In genomic region chr11:51591168-51591567, GRCm38 (mm10) we compare ENCODE assay signal across 24 mouse cellular contexts. TPM values are rescaled to one million over a fixed set of nuclear protein-coding genes. Genes with fewer than 3 reads are reported as not detected.
A peak's percentile ranks its signal among the peaks of the same experiment; 100 is the strongest.
DNase-seq lines count a peak whose midpoint lies in the region; ATAC-seq and TF ChIP-seq lines count a peak whose summit lies in the region.
"Had no signal": no experiment of that assay in that cellular context is flagged by ENCODE, and none has a peak within 500 bp of the region (broad histone marks: within the 10 kb centered on the region; RNA-seq: fewer than 3 reads in every experiment).

No protein-coding gene starts in this region.

- H3K4me2 ChIP-seq in liver, embryonic 13.5 days, result no peak overlapping the region
- H3K4me2 ChIP-seq in liver, embryonic 11.5 days, result no peak overlapping the region
- H3K4me2 ChIP-seq in lung, postnatal 0 days (replicated peaks; ENCODE audit: low read depth, low read length), result no peak overlapping the region
- H3K4me2 ChIP-seq in liver, postnatal 0 days (ENCODE audit: low read depth, low read length), result no peak overlapping the region
- H3K4me2 ChIP-seq: embryonic facial prominence, embryonic 12.5 days; forebrain, embryonic 15.5 days; hindbrain, embryonic 14.5 days; lung, embryonic 15.5 days; neural tube, embryonic 15.5 days had no signal

- no peaks in the 10 kb centered on the region for H3K27me3 ChIP-seq in liver, embryonic 13.5 days
- no peaks in the 10 kb centered on the region for H3K27me3 ChIP-seq in liver, embryonic 11.5 days (replicated peaks; ENCODE audit: control insufficient read depth, insufficient read depth, low read length)
- no peaks in the 10 kb centered on the region for H3K27me3 ChIP-seq in lung, postnatal 0 days (replicated peaks; ENCODE audit: insufficient read depth, low read length)
- H3K27me3 ChIP-seq in liver, postnatal 0 days (ENCODE audit: insufficient read depth, low read length), result no peaks in the 10 kb centered on the region
- H3K27me3 ChIP-seq: embryonic facial prominence, embryonic 12.5 days; forebrain, embryonic 15.5 days; lung, embryonic 15.5 days; megakaryocyte, embryonic 14.5 days; neural tube, embryonic 15.5 days; Patski had no signal

- peak; percentile 92 for DNase-seq in heart, adult 11 months
- DNase-seq in heart, postnatal 14 days, result no peak
- no peak for DNase-seq in liver, embryonic 13.5 days
- no peak for DNase-seq in liver, embryonic 11.5 days (ENCODE audit: low spot score)
- DNase-seq in lung, postnatal 0 days (ENCODE audit: low spot score), result peak; percentile 31
- no peak for DNase-seq in Muller cell, postnatal 12 days (ENCODE audit: inconsistent ontology term)
- no peak for DNase-seq in liver, postnatal 0 days
- DNase-seq: B cell, adult 2 months; gastrocnemius, postnatal 14 days; layer of hippocampus, adult 9-11 months; left cerebral cortex, postnatal 4 days; liver; thymus, postnatal 25 days had no signal

- no peak overlapping the region for H3K4me3 ChIP-seq in liver, embryonic 13.5 days (replicated peaks)
- H3K4me3 ChIP-seq in liver, embryonic 11.5 days (ENCODE audit: low read depth, low read length), result no peak overlapping the region
- H3K4me3 ChIP-seq in lung, postnatal 0 days (ENCODE audit: low read depth, low read length), result no peak overlapping the region
- no peak overlapping the region for H3K4me3 ChIP-seq in liver, postnatal 0 days (ENCODE audit: low read depth, low read length)
- H3K4me3 ChIP-seq: embryonic facial prominence, embryonic 12.5 days; erythroblast, embryonic 14.5 days; forebrain, embryonic 15.5 days; heart, embryonic 10.5 days; left cerebral cortex, adult 2 months; lung, embryonic 15.5 days; megakaryocyte, embryonic 14.5 days; neural tube, embryonic 15.5 days had no signal

- H3K4me1 ChIP-seq in liver, embryonic 13.5 days (replicated peaks), result peaks cover 16% of the 10 kb centered on the region
- peaks cover 9% of the 10 kb centered on the region for H3K4me1 ChIP-seq in liver, embryonic 11.5 days (replicated peaks; ENCODE audit: control insufficient read depth, insufficient read depth, low read length)
- 0 out of 2 replicates have a peak, but pooled peaks cover 2% of the 10 kb centered on the region for H3K4me1 ChIP-seq in lung, postnatal 0 days (ENCODE audit: insufficient read depth, low read depth, low read length)
- H3K4me1 ChIP-seq in liver, postnatal 0 days (ENCODE audit: insufficient read depth), result peaks cover 6% of the 10 kb centered on the region; the same call in 1 of the 2 replicates
- H3K4me1 ChIP-seq: embryonic facial prominence, embryonic 12.5 days; forebrain, embryonic 15.5 days; lung, embryonic 15.5 days had no signal

- no peak for TF ChIP-seq CTCF in lung, postnatal 0 days (IDR thresholded peaks at IDR 0.05)
- TF ChIP-seq CTCF in liver, postnatal 0 days (IDR thresholded peaks at IDR 0.05; ENCODE audit: low read depth), result no peak

- no peak overlapping the region for H3K9ac ChIP-seq in liver, embryonic 13.5 days
- no peak overlapping the region for H3K9ac ChIP-seq in liver, embryonic 11.5 days (ENCODE audit: low read depth, low read length)
- no peak overlapping the region for H3K9ac ChIP-seq in lung, postnatal 0 days (replicated peaks; ENCODE audit: low read depth)
- H3K9ac ChIP-seq in liver, postnatal 0 days (replicated peaks), result no peak overlapping the region
- H3K9ac ChIP-seq: embryonic facial prominence, embryonic 12.5 days; forebrain, embryonic 15.5 days; hindbrain, embryonic 14.5 days; lung, embryonic 15.5 days; neural tube, embryonic 15.5 days had no signal

- WGBS in liver, embryonic 13.5 days (ENCODE audit: insufficient replicate concordance), result 75% methylated on average over 7 of the region's 7 CpGs
- WGBS in liver, embryonic 11.5 days, result 76% methylated on average over 7 of the region's 7 CpGs
- WGBS in lung, postnatal 0 days, result 31% methylated on average over 7 of the region's 7 CpGs
- 65% methylated on average over 7 of the region's 7 CpGs for WGBS in liver, postnatal 0 days (ENCODE audit: insufficient replicate concordance)

- peaks cover 99% of the 10 kb centered on the region for H3K36me3 ChIP-seq in liver, embryonic 13.5 days
- H3K36me3 ChIP-seq in liver, embryonic 11.5 days (ENCODE audit: control insufficient read depth, insufficient read depth, low read length), result peaks cover 81% of the 10 kb centered on the region
- H3K36me3 ChIP-seq in lung, postnatal 0 days (ENCODE audit: insufficient read depth, low read length), result peaks cover 44% of the 10 kb centered on the region
- peaks cover 81% of the 10 kb centered on the region for H3K36me3 ChIP-seq in liver, postnatal 0 days (replicated peaks; ENCODE audit: insufficient read depth, low read length)

- ATAC-seq in liver, embryonic 13.5 days (ENCODE audit: low read depth), result no peak
- ATAC-seq in liver, embryonic 11.5 days (replicated peaks; ENCODE audit: low FRiP score), result no peak
- ATAC-seq in lung, postnatal 0 days, result no peak
- ATAC-seq in liver, postnatal 0 days, result no peak
- ATAC-seq: forebrain, embryonic 15.5 days; midbrain, embryonic 16.5 days; Patski had no signal

- intact Hi-C loops in heart, postnatal 14 days (cut with DNase I), result no loop called here

- no peak for TF ChIP-seq EP300 in lung, postnatal 0 days (IDR thresholded peaks at IDR 0.05)
- TF ChIP-seq EP300 in liver, postnatal 0 days (IDR thresholded peaks at IDR 0.05; ENCODE audit: low read depth), result no peak

- 0 out of 2 replicates have a peak overlapping the region, but pooled peaks have one; percentile 10 for H3K27ac ChIP-seq in liver, embryonic 13.5 days
- H3K27ac ChIP-seq in liver, embryonic 11.5 days (ENCODE audit: low read depth, low read length), result no peak overlapping the region
- no peak overlapping the region for H3K27ac ChIP-seq in lung, postnatal 0 days (ENCODE audit: low read length)
- H3K27ac ChIP-seq in liver, postnatal 0 days (ENCODE audit: low read depth), result no peak overlapping the region
- H3K27ac ChIP-seq: embryonic facial prominence, embryonic 12.5 days; forebrain, embryonic 15.5 days; heart, embryonic 10.5 days; hindbrain, embryonic 14.5 days; left cerebral cortex, adult 2 months; lung, embryonic 15.5 days; neural tube, embryonic 15.5 days had no signal

- H3K9me3 ChIP-seq in liver, embryonic 13.5 days (replicated peaks), result no peaks in the 10 kb centered on the region
- no peaks in the 10 kb centered on the region for H3K9me3 ChIP-seq in liver, embryonic 11.5 days (ENCODE audit: control insufficient read depth, low read length)
- no peaks in the 10 kb centered on the region for H3K9me3 ChIP-seq in lung, postnatal 0 days (ENCODE audit: low read length)
- H3K9me3 ChIP-seq in liver, postnatal 0 days (ENCODE audit: low read length), result no peaks in the 10 kb centered on the region
- H3K9me3 ChIP-seq: embryonic facial prominence, embryonic 12.5 days; forebrain, embryonic 15.5 days; heart, embryonic 10.5 days; lung, embryonic 15.5 days; megakaryocyte, embryonic 14.5 days; neural tube, embryonic 15.5 days had no signal

RNA-seq across cellular contexts. Expression of gene Phykpl, which starts 6.6 kb away (rescaled TPM):
- 10 to 100 TPM; 10.3 to 10.4 TPM for total RNA-seq in heart, postnatal 14 days (2021)
- 14.4 and 15.0 TPM in 2 replicates for polyA plus RNA-seq in liver, embryonic 13.5 days (2015; fragmentation: Nextera tagmentation; extraction: Ambion mirVana)
- 28.6 and 29.8 TPM in 2 replicates for polyA plus RNA-seq in liver, embryonic 11.5 days (2014; fragmentation: Nextera tagmentation; extraction: Ambion mirVana)
- polyA plus RNA-seq in lung, postnatal 0 days (2015; fragmentation: Nextera tagmentation; extraction: Ambion mirVana), result 10.8 and 12.0 TPM in 2 replicates
- 14.5 TPM in 2 replicates for polyA plus RNA-seq in liver, postnatal 0 days (2015; fragmentation: Nextera tagmentation; extraction: Ambion mirVana)

RNA-seq across cellular contexts. Expression of gene Hnrnpab, which starts 15.5 kb away (rescaled TPM):
- 100 to 1,000 TPM; 141 to 163 TPM for total RNA-seq in heart, postnatal 14 days (2021)
- polyA plus RNA-seq in liver, embryonic 13.5 days (2015; fragmentation: Nextera tagmentation; extraction: Ambion mirVana), result 250 and 275 TPM in 2 replicates
- polyA plus RNA-seq in liver, embryonic 11.5 days (2014; fragmentation: Nextera tagmentation; extraction: Ambion mirVana), result 552 and 577 TPM in 2 replicates
- 152 and 167 TPM in 2 replicates for polyA plus RNA-seq in lung, postnatal 0 days (2015; fragmentation: Nextera tagmentation; extraction: Ambion mirVana)
- 114 and 130 TPM in 2 replicates for polyA plus RNA-seq in liver, postnatal 0 days (2015; fragmentation: Nextera tagmentation; extraction: Ambion mirVana)

RNA-seq across cellular contexts. Expression of gene Nhp2, which starts 28.4 kb away (rescaled TPM):
- 10 to 100 TPM; 19.5 to 21.3 TPM for total RNA-seq in heart, postnatal 14 days (2021)
- polyA plus RNA-seq in liver, embryonic 13.5 days (2015; fragmentation: Nextera tagmentation; extraction: Ambion mirVana), result 186 and 203 TPM in 2 replicates
- polyA plus RNA-seq in liver, embryonic 11.5 days (2014; fragmentation: Nextera tagmentation; extraction: Ambion mirVana), result 347 and 349 TPM in 2 replicates
- polyA plus RNA-seq in lung, postnatal 0 days (2015; fragmentation: Nextera tagmentation; extraction: Ambion mirVana), result 60.1 and 67.2 TPM in 2 replicates
- 70.1 and 76.2 TPM in 2 replicates for polyA plus RNA-seq in liver, postnatal 0 days (2015; fragmentation: Nextera tagmentation; extraction: Ambion mirVana)

RNA-seq across cellular contexts. Expression of gene Rmnd5b, which starts 44.5 kb away (rescaled TPM):
- 10 to 100 TPM; 16.0 to 16.3 TPM for total RNA-seq in heart, postnatal 14 days (2021)
- polyA plus RNA-seq in liver, embryonic 13.5 days (2015; fragmentation: Nextera tagmentation; extraction: Ambion mirVana), result 24.9 and 25.1 TPM in 2 replicates
- polyA plus RNA-seq in liver, embryonic 11.5 days (2014; fragmentation: Nextera tagmentation; extraction: Ambion mirVana), result 47.8 and 52.2 TPM in 2 replicates
- polyA plus RNA-seq in lung, postnatal 0 days (2015; fragmentation: Nextera tagmentation; extraction: Ambion mirVana), result 43.2 and 46.4 TPM in 2 replicates
- 13.0 and 16.0 TPM in 2 replicates for polyA plus RNA-seq in liver, postnatal 0 days (2015; fragmentation: Nextera tagmentation; extraction: Ambion mirVana)

RNA-seq across cellular contexts. Expression of gene N4bp3, which starts 59.5 kb away (rescaled TPM):
- 10 to 100 TPM; 22.1 to 23.1 TPM for total RNA-seq in heart, postnatal 14 days (2021)
- polyA plus RNA-seq in liver, embryonic 13.5 days (2015; fragmentation: Nextera tagmentation; extraction: Ambion mirVana), result 3.1 and 3.2 TPM in 2 replicates
- polyA plus RNA-seq in liver, embryonic 11.5 days (2014; fragmentation: Nextera tagmentation; extraction: Ambion mirVana), result 7.2 and 7.9 TPM in 2 replicates
- polyA plus RNA-seq in lung, postnatal 0 days (2015; fragmentation: Nextera tagmentation; extraction: Ambion mirVana), result 43.9 and 44.7 TPM in 2 replicates
- polyA plus RNA-seq in liver, postnatal 0 days (2015; fragmentation: Nextera tagmentation; extraction: Ambion mirVana), result 2.4 and 2.8 TPM in 2 replicates

Comparison
In these comparisons a context has a peak if more than half of its experiments do, and no peak if none do; other contexts are left out.
1. DNase-seq: peak in heart, adult 11 months (single experiment) and lung, postnatal 0 days (single experiment); none in heart, postnatal 14 days (0 of 2), liver, embryonic 13.5 days (single experiment), liver, embryonic 11.5 days (single experiment), Muller cell, postnatal 12 days (single experiment) and liver, postnatal 0 days (single experiment).